Mouse (Mus musculus) forebrain, embryonic 14.5 days (tissue): ENCODE results near the gene Azin2. TPM values are rescaled to one million over a fixed set of nuclear protein-coding genes. Genes with fewer than 3 reads are reported as not detected.

Experiments used
- ATAC-seq: fragments of 200-750 bp; cut with Nextera tagmentation; 2 replicates; pipeline ENCODE4 v1.8.0; 2017; ENCODE audit warnings: mild to moderate bottlenecking, moderate library complexity
- DNase-seq: peaks from one replicate; pipeline ENCODE4 v3.0.0-alpha.2; 2015; ENCODE audit warnings: low spot score
- H3K27ac ChIP-seq: fragments of 300-500 bp; sonication (generic); 2 replicates; pipeline ENCODE4 v1.5.1; 2014; ENCODE audit warnings: low read depth, mild to moderate bottlenecking, control low read depth, low read length, moderate library complexity
- H3K27me3 ChIP-seq: fragments of 300-500 bp; sonication (generic); replicated peaks from 2 replicates; pipeline ENCODE4 v1.6.1; 2014; ENCODE audit warnings: low read length, control low read depth, mixed read lengths; ENCODE audit not compliant: control insufficient read depth, insufficient read depth
- H3K36me3 ChIP-seq: fragments of 300-500 bp; sonication (generic); 2 replicates; pipeline ENCODE4 v1.6.1; 2014; ENCODE audit warnings: low read length, control low read depth; ENCODE audit not compliant: control insufficient read depth, insufficient read depth
- H3K4me1 ChIP-seq: fragments of 300-500 bp; sonication (generic); 2 replicates; pipeline ENCODE4 v1.6.1; 2014; ENCODE audit warnings: antibody characterized with exemption, low read length, control low read depth; ENCODE audit not compliant: control insufficient read depth, insufficient read depth
- H3K4me2 ChIP-seq: fragments of 300-500 bp; sonication (generic); 2 replicates; pipeline ENCODE4 v1.6.1; 2014; ENCODE audit warnings: mild to moderate bottlenecking, control low read depth, low read length
- H3K4me3 ChIP-seq: fragments of 300-500 bp; sonication (generic); 2 replicates; pipeline ENCODE4 v1.5.1; 2014; ENCODE audit warnings: low read depth, low read length, control low read depth
- H3K9ac ChIP-seq: fragments of 300-500 bp; sonication (generic); 2 replicates; pipeline ENCODE4 v1.6.1; 2014; ENCODE audit warnings: mild to moderate bottlenecking, low read length, control low read depth, moderate library complexity
- H3K9me3 ChIP-seq: fragments of 300-500 bp; sonication (generic); replicated peaks from 2 replicates; pipeline ENCODE4 v1.6.1; 2016; ENCODE audit warnings: low read length, control low read depth, mixed read lengths; ENCODE audit not compliant: control insufficient read depth
- WGBS: fragments of 180-500 bp; shearing (Covaris S2); extraction: QIAGEN DNeasy Blood & Tissue Kit; methylation state at CpG from one replicate; pipeline ENCODE4 v1.1.7; 2014; 5-methylcytosine and 5-hydroxymethylcytosine counted together
- polyA plus RNA-seq: library from polyadenylated mRNA; unstranded; fragments of >200 nt; fragmentation: Nextera tagmentation; extraction: Ambion mirVana; gene quantifications from 2 replicates; pipeline ENCODE4 v1.2.1, GENCODE M21; 2014

The Azin2 gene
- polyA plus RNA-seq, 1 experiment from 2014 or later = 11.7 TPM

DNA sequence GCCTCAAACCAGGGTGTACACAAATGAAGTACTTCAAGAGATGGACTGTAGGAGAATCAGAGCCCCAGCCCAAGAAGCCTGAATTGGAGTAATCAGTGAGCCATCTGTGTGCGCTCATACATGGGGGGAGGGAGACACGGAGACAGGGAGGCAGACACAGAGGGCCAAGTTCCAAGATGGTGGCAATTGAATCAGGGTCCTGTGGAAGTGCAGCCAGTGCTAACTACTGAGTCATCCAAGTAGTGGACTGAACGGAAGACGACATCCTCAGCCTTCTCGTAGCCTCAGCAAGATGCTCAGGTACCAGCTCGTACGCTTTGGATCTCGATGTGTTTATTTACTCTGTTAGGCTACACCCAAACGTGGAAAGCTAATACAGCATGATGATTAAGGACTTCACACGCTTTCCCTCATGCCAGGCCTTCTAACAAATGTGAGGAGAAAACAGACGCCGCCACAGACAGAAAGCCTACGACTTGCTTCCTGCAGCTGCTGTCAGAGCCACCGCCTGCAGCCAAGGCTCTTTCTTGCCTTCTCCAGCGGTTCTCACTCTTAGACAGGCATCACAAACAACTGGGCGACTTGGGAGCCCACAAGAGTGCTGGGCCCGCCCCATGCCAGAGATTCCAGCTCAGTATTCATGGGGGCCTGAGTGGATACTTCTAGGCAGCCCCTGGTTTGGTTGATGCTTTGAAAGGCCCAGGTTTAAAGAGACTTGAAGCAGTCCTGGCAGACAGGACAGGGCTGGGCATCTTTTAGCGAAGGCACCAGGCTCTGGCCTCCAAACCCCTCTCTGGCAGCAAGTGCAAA, 7.6 kb upstream of the Azin2 start:
- DNase-seq = no peak
- no peak overlapping the region for H3K9ac ChIP-seq
- WGBS = 74% methylated on average over 18 of the region's 18 CpGs
- no peak overlapping the region for H3K4me3 ChIP-seq
- ATAC-seq = no peak
- peaks cover 12% of the 10 kb centered on the region for H3K4me1 ChIP-seq
- H3K4me2 ChIP-seq = no peak overlapping the region
- H3K27ac ChIP-seq = 0 out of 2 replicates have a peak overlapping the region, but pooled peaks have one; percentile 16
- H3K36me3 ChIP-seq = no peaks in the 10 kb centered on the region
- no peaks in the 10 kb centered on the region for H3K27me3 ChIP-seq
- H3K9me3 ChIP-seq = no peaks in the 10 kb centered on the region

DNA sequence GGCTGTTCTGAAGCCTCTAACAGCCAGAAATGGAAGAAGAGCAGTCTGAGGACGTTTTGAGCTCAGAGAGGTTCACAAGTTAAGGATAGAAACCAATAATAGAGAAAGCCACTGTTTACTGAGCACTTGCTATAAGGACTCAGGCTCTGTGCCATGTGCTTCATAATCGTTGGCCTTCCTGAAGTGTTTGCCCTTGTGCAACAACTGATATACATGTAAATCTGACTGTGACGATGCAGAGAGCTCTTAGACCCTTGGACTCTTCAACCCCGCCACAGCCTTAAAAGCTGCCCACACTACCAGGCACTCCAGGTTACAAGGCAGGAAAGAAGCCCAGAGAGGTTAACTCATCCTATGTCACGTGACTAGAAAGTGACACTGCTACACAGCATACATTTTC, 6.8 kb upstream of the Azin2 start:
- Histone ChIP-seq H3K9ac (no peak overlapping the region), H3K4me3 (no peak overlapping the region), H3K4me2 (no peak overlapping the region), H3K36me3 (no peaks in the 10 kb centered on the region), H3K27ac (no peak overlapping the region), H3K4me1 (peaks cover 12% of the 10 kb centered on the region), H3K9me3 (no peaks in the 10 kb centered on the region), H3K27me3 (no peaks in the 10 kb centered on the region)
- DNase-seq (no peak), ATAC-seq (no peak)
- WGBS = 73% methylated on average over 5 of the region's 5 CpGs

DNA sequence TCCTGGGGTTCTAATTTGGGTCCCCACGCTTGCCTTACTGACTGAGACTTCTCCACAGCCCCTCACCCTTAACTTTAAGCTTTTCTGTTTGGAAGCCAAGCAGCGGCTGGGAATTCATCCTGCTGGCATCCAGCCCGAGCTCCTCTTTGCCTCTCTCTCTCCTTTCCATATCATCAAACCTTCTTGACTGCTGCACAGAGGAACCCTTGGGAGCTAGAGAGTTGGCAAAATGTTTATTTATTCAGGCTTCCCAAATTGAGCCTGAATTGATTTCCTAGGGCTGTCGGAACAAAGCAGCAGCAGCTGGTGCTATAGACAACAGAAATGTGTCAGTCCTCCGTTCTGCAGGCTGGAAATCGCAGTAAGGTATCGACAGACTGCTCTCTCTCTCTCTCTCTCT, 4.5 kb upstream of the Azin2 start:
- DNase-seq = peak; percentile 87
- Histone ChIP-seq H3K4me3 (no peak overlapping the region), H3K9ac (peak overlapping the region; percentile 10; the same call in 1 of the 2 replicates), H3K36me3 (no peaks in the 10 kb centered on the region), H3K9me3 (no peaks in the 10 kb centered on the region), H3K27ac (peak overlapping the region; percentile 67), H3K4me2 (no peak overlapping the region), H3K4me1 (peaks cover 15% of the 10 kb centered on the region), H3K27me3 (no peaks in the 10 kb centered on the region)
- ATAC-seq = no peak; the same call in 1 of the 2 replicates
- WGBS = 11% methylated on average over 7 of the region's 7 CpGs

DNA sequence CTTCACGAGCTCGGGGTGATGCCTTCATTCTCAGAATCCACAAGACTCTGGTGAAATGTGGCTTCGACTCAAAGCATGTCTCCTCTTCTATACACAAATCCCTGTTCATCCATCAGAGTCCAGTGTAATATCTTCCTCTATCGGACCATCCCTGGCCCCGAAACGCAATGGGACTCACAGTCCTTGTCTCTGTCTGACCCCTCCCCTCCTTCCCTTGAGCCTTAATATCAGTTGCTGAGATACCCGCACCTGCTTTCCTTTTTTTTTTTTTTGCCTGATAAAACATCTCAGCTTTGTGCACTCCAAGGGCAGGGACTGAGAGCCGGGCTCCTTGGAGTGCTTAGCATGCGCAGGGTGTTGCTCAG, 666 bp upstream of the Azin2 start:
- Histone ChIP-seq H3K9me3 (no peaks in the 10 kb centered on the region), H3K27ac (no peak overlapping the region), H3K36me3 (no peaks in the 10 kb centered on the region), H3K4me1 (peaks cover 23% of the 10 kb centered on the region), H3K4me3 (peak overlapping the region; percentile 68), H3K9ac (peak overlapping the region; percentile 85; the same call in 1 of the 2 replicates), H3K27me3 (no peaks in the 10 kb centered on the region), H3K4me2 (peak overlapping the region; percentile 92)
- DNase-seq = no peak
- under 1% methylated on average over 9 of the region's 9 CpGs for WGBS
- peak; percentile 13 for ATAC-seq

DNA sequence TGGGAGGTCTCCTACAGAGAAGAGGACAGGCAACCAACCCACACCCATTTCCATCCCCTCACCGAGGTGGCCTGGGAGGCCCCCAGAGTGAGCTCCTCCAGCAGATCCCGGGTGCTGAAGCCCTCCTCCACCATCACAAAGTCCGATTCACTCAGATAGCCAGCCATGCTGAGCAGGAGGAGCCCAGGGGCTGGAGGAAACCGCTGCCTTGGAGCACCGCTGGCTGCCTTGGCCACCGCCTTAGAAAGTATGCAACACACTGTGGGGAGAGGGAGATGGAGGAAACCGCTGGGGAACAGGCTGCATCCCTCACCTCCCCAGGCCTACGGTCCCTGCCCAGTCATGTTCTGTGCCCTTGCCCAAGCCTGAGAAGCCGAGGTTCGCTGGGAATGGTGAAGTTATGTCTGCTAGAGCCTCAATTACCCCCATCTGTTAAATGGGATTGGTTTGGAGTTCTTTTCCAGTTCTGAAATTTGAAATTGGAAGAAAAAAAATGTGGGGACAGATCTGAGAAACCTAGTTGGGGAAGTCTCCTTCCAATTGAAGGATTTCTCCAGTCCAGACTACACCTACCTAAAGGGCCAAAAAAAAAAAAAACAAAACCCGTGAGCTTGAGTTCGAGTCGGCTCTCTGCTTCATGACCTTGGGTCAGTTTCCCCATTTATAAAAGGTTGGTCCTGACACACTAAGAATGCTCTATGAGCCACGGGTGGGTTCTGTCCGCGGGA, 777 bp downstream of the Azin2 start:
- Histone ChIP-seq H3K4me1 (peaks cover 16% of the 10 kb centered on the region), H3K27ac (no peak overlapping the region), H3K4me3 (peak overlapping the region; percentile 68), H3K36me3 (no peaks in the 10 kb centered on the region), H3K4me2 (peak overlapping the region; percentile 92), H3K9ac (peak overlapping the region; percentile 85), H3K9me3 (no peaks in the 10 kb centered on the region), H3K27me3 (no peaks in the 10 kb centered on the region)
- no peak for ATAC-seq
- no peak for DNase-seq
- WGBS = 7% methylated on average over 16 of the region's 16 CpGs

DNA sequence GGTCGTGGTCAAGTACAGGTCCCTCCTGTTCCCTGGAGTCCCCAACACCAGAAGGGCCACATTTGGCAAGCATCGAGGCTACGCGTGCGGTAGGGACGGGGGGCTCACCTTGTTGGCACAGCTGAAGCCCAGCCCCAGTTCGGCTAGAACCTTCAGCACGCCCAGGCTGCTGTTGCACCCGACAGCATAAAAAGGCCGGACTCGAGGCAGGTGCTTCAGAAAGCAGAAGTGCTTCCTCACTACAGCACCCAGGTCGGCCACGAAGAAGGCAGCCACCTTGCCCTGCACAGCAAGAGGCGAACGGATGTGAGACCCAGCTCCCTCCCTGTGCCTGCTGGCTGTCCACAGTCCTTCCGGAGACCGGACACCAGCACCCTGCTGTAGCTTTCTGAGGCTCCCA, 2.6 kb downstream of the Azin2 start:
- no peaks in the 10 kb centered on the region for H3K36me3 ChIP-seq
- H3K9me3 ChIP-seq = no peaks in the 10 kb centered on the region
- H3K27ac ChIP-seq = no peak overlapping the region
- no peak overlapping the region for H3K9ac ChIP-seq
- H3K27me3 ChIP-seq = no peaks in the 10 kb centered on the region
- H3K4me1 ChIP-seq = peaks cover 14% of the 10 kb centered on the region
- H3K4me2 ChIP-seq = no peak overlapping the region
- no peak overlapping the region for H3K4me3 ChIP-seq
- no peak for DNase-seq
- ATAC-seq = no peak
- 87% methylated on average over 17 of the region's 17 CpGs for WGBS

DNA sequence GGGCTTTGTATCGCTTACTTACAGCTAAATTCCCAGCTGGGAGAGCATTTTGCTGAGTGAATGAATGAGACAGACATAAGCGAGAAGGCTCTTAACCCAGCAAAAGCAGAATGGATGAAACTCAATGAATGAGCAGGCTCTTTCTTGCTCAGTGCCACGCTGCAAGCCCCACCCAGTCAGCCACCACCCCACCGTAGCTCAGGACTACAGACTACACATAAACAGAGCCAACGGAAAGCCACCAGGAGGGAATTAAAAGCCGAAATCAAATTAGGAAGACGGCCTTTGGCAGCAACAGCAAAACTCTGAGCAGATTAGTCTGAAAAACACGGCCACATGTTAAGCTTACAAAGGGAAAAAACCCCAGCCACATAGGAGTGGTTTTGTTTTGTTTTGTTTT, 3.4 kb downstream of the Azin2 start:
- no peak for ATAC-seq
- DNase-seq = peak; percentile 36
- H3K27me3 ChIP-seq = no peaks in the 10 kb centered on the region
- WGBS = 20% methylated on average over 8 of the region's 8 CpGs
- H3K9ac ChIP-seq = no peak overlapping the region
- H3K4me3 ChIP-seq = no peak overlapping the region
- no peak overlapping the region for H3K27ac ChIP-seq
- H3K9me3 ChIP-seq = no peaks in the 10 kb centered on the region
- H3K36me3 ChIP-seq = no peaks in the 10 kb centered on the region
- no peak overlapping the region for H3K4me2 ChIP-seq
- peaks cover 14% of the 10 kb centered on the region for H3K4me1 ChIP-seq

DNA sequence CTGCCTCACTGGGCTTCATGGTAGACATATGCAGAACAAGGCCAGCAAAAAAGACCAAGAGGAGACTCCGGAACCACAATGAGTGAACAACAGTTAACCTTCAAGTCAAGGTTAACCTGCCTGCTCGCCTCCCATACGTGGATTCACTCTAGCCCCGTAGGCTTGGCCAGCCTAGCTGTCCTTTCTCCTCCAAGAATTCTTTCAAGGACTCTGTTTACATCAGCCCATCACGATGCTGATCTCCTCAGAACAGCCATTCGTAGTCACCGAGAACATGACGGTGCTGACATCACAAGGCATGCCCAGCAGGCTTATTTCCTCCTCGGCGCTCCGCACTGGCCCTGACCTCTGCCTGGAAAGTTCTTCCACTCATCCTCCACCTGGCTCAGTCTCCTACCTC, 4.1 kb downstream of the Azin2 start:
- no peak for ATAC-seq
- 89% methylated on average over 11 of the region's 11 CpGs for WGBS
- Histone ChIP-seq H3K27ac (0 out of 2 replicates have a peak overlapping the region, but pooled peaks have one; percentile 1), H3K4me3 (no peak overlapping the region), H3K4me2 (no peak overlapping the region), H3K27me3 (no peaks in the 10 kb centered on the region), H3K4me1 (peaks cover 13% of the 10 kb centered on the region), H3K9ac (no peak overlapping the region), H3K36me3 (no peaks in the 10 kb centered on the region), H3K9me3 (no peaks in the 10 kb centered on the region)
- DNase-seq = no peak
